Mouse (Mus musculus): ENCODE measurements around the gene Tbc1d16.

- TF ChIP-seq POLR2A (IDR thresholded peaks at IDR 0.05; ENCODE audit: borderline replicate concordance, extremely low read depth, insufficient read depth, insufficient read length, poor library complexity, severe bottlenecking) (no peak), CTCF (IDR thresholded peaks at IDR 0.05; ENCODE audit: borderline replicate concordance, extremely low read depth, insufficient read depth, insufficient read length) (no peak)
Measured at GRCm38 (mm10) chr11:119147153-119147552, 81.1 kb downstream of the Tbc1d16 start.
